Mouse (Mus musculus): ENCODE data around the gene Tmem206.

Tmem206 gene

DNA sequence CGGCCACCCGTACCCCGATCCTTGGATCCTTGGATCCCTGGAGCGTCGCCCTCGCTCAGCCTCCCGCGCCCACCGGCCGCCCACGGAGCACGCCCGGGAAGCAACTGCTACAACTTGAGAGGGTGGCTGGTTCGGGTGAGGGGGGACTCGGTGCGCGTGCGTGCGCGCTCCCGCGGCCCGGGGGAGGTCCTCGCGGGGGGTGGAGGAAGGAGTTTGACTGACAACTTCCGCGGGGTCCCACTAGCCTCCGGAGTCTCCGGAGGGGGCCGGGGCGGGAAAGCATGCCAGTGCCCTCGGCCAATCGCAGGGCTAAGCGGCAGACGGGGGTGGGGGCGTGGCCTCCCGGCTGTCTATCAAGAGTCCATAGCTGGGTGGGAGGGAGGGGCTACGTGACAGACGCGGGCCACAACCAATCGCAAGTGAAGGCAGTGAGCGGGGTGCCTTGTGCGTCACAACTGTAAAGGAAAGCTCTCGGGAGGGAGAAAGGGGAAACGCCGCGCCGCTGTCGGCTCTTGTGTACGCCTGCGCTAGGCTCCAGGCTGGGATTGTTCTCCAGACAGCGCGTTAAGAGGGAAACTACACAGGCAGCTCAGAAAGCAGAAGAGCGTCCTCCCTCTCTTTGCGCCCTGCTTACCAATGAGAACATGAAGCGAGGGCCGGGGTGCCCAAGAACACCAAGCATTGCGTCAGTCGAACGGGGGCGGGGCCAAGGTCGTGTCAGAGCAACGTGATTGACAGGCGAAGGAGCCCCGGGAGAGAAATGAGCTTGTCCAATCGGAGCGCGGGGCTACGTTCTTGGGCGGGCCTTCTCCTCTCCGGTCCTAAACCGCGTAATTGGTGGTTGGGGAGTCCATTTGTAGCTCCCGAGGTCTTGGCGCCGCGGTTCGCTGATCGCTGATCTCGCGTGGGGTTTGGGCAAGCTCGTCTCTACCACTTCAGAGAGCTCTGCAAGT, 71.5 kb downstream of the Tmem206 start:
- DNase-seq (ENCODE audit: low read depth, low spot score): peak; percentile 98
